Mouse (Mus musculus) frontal cortex, postnatal 14 days (tissue): ENCODE results near the gene Cyp1b1.

Source experiments
- DNase-seq, 2 experiments: peaks; one replicate each; pipeline ENCODE4 v3.0.0; 2022; ENCODE audit warnings: low spot score in 2 of 2

Gene Cyp1b1

GRCm38 (mm10) chr17:79714931-79715637 lies at the start of gene Cyp1b1:
Gene Cyp1b1 (minus strand): TSS chr17:79715061.
- DNase-seq, result no peak

GRCm38 (mm10) chr17:79761841-79762240 lies 47.0 kb upstream of the Cyp1b1 start:
- DNase-seq, result no peak

DNA sequence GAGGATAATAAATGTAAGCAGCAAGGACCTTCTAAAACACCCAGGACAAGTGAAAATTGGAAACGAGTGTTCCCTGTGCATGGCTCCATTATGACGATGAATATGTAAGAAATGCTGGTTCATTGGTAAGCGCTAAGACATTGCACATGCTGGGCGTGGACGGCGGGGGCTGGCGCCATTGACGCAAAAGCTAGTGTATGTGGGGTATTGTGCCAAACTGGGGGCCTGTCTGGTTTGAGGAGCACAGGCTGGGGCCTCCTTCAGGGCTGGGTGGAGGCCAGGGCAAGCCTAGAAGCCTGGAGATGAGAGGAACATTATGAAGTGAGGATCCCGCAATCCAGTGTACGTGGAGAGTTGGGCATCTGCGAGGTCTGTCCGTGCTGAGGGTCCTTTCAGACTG lies 39.0 kb upstream of the Cyp1b1 start:
- DNase-seq, result no peak

GRCm38 (mm10) chr17:79752836-79753235 lies 38.0 kb upstream of the Cyp1b1 start:
- DNase-seq, result no peak

GRCm38 (mm10) chr17:79751661-79752191 lies 36.9 kb upstream of the Cyp1b1 start:
- DNase-seq, result no peak

DNA sequence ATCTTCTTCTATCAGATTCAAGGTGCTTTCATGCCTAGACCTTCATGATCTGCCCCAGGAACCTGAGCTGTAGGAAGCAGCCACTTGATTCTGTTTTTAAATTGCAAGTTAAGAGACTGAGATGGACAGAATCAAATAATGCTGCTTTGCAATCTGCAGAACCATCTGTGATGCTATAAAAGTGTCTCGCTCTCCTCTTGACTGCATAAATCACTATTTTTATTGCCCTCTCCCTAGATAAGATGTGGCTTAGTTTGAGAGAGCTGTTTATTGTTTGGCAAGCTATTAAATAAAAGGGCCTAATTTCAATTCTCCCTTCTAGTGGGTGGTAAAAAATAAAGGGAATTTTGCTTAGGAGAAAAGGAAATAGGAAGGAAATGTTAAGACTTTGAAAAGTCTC lies 34.8 kb upstream of the Cyp1b1 start:
- no peak for DNase-seq

GRCm38 (mm10) chr17:79746954-79747353 lies 32.1 kb upstream of the Cyp1b1 start:
- no peak for DNase-seq

DNA sequence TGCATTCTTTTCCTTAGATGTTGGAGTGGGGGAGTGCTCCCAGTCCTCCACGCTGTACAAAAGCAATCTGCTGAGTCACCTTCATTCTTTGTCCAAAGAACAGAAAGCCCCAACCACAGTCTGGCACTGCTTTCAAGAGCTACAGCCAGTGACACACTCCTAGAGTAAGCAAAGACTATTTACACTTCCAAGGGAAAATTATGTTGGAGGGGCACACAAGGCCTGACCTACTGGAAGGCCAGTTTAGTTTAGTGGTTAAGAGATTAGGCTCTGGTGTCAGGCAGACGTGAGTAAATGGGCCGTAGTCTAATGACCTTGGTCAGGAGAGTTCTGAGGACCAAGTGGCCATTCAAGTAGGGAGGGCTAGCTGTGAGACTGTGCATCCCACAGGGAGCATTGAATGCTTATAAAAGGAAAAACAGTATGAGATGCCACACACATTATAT lies 31.3 kb upstream of the Cyp1b1 start:
- no peak for DNase-seq

DNA sequence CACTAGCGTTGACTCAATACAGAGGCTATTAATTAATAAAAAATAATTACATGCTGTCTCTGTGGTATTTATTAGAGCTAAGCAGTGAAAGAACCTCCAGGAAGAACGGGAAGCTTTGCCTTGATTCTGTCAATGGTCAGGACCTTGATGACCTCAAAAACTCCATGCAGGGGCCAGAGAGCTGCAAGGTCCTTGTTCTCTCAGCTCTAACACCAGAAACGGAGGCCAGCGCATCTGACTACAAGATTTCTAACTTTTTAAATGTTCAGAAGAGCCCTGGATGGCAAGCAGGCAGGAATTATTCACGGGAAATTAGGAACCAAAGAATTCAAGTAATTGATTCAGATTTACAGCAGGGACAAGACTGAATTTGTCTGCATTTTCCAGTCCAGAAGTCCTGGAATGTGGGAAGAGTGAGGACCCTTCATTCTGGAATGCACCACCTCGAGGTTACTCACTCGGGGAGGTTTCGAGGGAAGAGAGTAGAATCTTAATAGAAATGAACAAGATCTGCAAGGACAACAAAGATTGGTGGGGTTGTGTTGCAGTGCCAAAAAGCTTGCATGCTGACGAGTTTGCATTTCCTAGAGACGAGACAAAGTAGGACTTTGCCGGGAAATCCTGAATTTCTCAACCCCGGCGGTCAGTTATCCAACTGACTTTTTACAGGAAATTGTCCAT lies 30.3 kb upstream of the Cyp1b1 start:
- no peak for DNase-seq

DNA sequence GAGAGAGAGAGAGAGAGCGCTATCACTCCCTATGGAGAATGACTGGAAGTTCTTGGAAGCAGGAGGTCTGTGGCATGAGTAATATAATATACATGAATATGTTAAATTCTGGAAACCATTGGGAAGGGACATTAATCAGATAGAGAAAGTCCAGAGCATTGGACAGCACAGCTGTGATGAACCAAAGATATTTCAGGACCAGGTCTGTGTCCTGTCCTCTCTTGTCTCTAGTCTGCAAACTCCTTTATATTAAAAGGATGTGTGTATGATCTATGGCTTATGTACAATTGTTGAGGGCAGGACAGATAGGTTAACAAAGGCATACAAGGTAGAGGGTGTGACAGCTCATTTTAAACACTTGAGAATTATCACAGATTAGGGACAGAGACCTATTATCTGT lies 28.6 kb upstream of the Cyp1b1 start:
- DNase-seq, result no peak

DNA sequence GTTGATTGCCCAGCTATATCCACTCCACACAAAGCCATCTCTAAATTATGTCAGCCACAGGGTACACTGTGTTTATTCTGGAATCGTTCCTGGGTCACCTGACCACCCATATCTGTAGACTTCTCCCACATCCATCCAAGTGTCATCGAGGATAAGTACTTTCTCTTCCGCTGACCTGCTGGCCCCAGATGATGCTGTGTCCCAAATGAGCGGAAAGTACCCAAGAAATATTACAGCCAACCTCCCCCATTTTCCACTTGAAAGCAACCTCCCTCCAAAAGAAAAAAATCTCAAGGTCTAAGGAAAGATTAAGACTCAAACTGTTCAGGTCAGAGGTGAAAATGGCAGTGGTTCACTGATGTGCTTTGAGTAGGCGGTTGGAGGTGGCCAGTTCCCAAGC lies 27.8 kb upstream of the Cyp1b1 start:
- DNase-seq, result no peak

DNA sequence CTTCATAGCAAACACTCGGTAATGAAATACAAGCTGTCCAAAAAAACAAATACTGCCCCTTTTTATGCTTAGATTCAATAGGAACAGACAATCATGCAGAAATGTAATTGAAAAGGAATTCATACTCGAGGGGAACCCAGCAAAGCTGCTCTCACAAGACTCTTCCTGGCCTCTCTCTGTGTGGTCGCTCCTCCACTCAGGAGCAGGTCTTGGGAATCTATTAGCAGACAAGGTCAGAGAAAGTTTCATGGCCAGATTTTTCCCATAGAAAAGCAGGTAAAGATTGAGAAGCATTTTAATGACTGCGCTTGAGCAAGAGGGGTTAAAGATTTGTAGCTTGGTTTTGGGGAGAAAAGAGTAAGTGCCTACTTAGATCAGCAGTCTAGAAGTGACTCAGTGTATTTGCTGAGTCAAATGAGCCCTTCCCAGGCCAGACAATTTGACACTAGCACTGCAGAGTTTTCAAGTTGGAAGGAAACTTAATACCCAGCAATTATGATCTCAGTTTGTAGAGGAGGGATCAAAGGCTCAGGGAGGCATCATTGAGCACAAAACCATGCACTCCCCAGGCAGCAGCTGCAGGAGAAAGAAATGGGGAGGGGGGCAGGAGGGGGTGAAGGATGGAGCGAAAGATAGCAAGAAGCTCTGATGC lies 24.1 kb upstream of the Cyp1b1 start:
- no peak for DNase-seq

DNA sequence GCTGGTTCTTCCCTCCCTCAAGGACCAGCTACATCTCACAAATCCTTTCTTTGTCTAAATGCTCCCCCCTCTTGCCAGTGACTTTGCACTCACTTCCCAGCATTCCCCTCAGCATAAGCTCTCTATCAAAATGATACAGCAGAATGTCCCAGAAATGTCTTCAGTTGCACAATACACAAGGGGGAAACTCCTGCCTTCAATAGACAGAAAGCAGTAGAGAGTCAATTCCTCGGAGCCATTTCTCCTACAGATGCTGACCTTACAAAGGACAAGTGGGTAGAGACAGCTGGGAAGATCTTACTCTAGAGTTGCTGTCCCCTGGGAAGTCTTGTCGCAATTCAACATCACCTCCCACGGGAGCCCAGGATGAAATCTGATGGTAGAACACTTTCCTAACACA lies 22.7 kb upstream of the Cyp1b1 start:
- DNase-seq, result no peak

DNA sequence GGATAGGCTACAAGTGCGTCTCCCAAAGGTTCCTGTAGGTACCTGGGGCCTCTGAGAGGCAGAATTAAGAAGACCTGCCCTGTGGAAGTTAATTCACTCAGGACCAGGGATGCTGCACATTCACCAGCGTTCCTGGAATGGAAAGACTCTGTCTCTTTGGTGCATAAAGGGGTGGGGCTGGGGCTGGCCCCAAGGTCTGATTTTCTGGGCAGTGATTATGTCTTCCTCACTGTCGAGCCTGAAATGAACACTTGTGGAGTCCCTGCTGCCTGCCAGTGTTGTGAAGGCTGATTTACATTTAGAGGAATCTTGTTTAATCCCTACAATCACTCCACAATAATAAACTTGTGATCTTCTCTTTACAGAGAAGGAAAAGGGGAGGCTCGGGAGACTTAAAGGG lies 18.2 kb upstream of the Cyp1b1 start:
- DNase-seq, result no peak

DNA sequence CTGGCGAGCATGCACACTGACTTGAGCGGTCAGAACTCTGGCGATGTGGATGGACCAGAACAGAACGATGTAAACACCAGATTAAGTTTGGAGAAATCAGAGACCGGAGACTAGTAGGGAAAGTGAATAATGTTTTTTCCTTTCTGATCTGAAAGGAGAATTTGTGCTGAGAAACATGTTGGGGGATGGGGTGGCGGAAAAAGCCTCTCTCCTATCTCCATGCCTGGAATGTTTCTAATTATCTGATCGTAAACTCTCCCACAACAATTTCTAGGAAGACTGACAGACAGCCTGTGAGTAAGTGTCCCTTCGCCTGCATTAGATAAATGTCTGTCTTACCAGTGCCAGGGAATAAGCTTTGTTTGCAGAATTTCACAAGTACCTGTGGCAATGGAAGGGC lies 16.1 kb upstream of the Cyp1b1 start:
- DNase-seq, result no peak

DNA sequence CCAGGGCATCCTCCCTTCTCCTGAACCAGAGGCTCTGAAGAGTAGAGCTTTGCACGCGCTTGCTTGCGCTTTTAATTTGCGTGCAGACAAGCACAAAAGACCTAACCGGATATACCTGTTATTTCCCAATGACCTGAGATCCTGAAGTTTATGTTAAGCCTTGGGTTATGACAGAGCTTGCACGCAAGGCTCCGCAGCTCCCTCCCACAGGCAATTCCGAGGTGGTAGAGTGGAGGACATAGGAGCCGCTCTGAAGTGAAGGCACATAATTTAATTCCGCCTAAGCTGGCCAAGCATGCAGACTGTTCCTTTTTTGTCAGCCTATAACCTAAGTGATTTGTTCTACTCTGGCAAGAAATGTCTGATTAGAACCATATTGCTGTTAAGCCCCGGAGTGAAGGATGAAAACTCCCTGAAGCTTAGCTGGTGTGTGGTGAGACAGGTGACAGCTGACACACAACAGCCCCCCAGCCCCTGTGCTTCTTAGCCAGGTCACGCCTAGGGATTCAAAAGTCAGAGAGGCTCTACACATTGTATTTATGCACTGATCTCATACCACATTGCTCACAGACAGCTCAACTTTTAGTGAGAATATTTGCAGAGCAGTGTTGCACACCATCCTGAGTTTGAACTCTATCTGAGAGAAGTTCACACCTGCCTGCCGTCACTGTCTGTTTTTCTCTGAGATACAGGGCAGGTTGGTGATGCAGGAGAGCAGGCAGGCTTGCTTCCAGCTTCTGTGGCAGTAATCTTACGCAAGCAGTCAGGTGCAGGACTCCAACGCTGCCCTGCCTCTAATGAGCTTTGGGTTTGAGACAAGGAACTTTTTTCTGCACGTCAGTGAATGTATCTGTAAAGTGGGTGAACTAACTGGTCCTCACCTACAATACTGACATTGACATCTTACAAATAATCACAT lies 14.0 kb upstream of the Cyp1b1 start:
- DNase-seq, result no peak

DNA sequence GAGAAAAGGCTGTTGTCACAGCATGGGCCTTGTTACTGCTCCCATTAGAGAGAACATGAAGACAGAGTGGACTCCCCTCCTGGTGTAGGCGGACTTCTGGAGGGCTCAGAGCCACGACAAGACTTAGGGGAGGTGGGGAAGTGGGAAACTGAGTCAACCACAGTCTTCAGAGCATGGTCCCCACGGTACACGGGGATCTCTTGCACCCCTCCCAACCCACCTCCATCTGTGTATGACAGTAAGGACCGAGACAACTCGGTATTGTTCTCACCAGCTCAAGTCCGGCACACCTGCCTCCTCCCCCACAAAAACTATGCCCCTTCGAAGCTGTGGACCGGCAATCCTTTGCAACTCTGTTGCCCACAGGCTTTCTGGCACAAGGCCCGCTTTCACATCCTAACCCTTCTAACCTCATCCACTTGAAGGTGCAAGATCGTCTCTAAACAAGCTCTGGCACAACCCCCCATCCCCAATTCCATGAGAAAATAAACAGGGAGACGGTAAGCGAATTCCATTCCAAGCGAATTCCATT lies 13.3 kb upstream of the Cyp1b1 start:
- DNase-seq, result no peak

DNA sequence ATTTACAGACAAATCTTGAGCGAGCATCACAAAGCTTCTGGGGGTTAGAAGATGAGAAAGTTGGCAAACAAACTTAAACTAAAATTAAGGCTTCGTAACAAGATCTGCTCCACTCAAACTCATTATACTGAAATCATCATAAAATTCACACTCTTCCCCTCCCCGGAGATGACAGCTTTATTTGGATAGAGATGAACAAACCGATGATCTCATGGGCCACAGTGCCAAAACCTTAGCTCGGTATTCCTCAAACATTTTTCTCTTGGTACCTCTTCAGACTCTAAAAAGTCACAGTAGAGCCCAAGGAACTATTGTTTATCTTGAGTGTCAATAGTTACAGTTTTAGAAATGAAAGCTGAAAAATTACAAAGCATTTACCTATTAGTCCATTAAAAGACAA lies 11.8 kb upstream of the Cyp1b1 start:
- DNase-seq, result no peak

DNA sequence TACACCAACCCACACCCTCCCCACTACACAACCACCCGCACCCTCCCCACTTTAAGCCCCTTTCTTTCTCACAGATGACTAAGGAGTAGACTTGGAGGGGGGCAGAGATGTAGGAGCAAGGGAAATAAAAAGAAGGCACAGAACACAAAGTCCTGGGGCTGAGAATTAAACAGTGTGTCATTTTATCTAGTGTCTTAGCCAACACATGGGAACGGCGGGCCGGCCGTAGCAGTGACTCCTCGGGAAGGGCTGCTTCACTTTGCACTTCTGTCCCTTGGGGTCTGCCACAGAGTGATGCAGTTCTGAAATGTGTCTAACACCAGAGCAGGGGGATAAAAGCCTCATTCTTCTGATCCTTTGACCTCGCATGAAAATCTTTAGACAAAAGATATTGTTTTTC lies 5.8 kb upstream of the Cyp1b1 start:
- no peak for DNase-seq

DNA sequence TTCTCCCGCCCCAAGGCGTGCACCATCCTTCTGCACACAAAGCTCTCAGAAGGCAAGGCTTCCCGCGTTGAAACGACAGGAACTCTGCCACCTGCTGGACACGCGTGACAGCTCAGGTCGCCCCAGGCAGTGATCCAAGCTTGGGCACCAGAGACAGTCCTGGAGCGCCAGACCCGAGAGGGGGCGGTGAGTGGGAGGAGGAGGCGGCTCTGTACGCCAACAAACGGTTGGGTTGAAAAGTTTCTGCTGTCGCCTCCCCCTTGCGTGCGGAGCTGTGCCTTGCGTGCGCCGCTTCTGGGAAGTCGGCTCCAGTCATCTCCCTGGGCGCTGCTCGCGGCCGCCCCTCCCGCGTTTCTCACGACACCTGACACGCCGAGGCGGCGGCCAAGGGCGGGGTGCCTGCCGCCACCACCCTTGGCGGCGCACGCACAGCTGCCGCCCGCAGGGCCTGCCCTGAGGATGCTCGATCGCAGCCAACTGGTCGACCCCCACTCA lies 835 bp upstream of the Cyp1b1 start:
- DNase-seq, result peak; percentile 72 to 84

GRCm38 (mm10) chr17:79714368-79714895 lies 429 bp downstream of the Cyp1b1 start:
- DNase-seq, result no peak
